Mouse (Mus musculus): ENCODE results near the gene Prep.

The Prep gene

GRCm38 (mm10) chr10:45066931-45067308 lies at the start of gene Prep:
Gene Prep (plus strand): TSS chr10:45067203.
- DNase-seq (ENCODE audit: low spot score), result peak; percentile 75

- no peak for DNase-seq (ENCODE audit: low spot score)
These were observed 49.7 kb upstream of the Prep start for GRCm38 (mm10) chr10:45017352-45017751.

- no peak for DNase-seq (ENCODE audit: low spot score)
These were observed 49.2 kb upstream of the Prep start for GRCm38 (mm10) chr10:45017851-45018250.

- DNase-seq (ENCODE audit: low spot score), result no peak
These were observed 47.6 kb upstream of the Prep start for GRCm38 (mm10) chr10:45019418-45019817.

DNA sequence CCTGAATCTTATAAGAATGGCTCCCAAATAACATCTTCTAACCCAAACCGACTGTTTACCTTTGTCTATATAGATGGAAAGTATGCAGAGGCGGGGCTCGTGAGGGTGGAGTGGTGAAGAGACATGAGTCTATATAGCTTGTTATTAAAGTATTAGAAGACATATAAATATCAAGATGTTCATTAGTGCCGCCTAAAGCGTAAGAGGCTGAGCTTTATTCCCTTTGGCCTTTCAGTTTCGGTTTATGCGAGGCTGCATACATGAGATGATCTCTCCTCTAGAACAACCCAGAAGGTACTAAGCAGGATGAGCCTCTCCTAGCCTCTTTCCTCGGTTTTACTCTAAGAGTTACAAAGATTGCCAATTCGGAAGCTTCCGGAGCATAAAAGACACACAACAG lies 47.2 kb upstream of the Prep start:
- DNase-seq (ENCODE audit: low spot score), result no peak

GRCm38 (mm10) chr10:45020291-45020690 lies 46.7 kb upstream of the Prep start:
- DNase-seq (ENCODE audit: low spot score), result no peak

DNA sequence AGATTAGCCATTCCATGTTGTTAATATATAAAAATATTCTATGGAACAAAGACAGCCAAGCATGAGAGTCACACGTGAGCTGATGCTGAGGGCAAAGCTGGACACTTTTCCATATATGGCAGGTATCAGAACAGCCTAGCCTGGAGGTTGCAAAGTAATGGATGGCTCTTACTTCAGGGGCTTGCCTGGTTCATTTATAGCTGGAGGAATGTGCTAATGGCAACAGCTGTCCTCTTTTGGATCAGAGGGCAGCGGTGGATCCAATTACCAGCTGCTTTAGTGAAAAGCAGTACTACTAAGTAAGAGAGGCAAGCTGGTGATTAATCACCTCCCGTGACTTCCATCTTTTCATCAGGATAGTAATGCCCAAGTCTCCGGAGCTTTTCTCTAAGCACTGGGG lies 41.8 kb upstream of the Prep start:
- DNase-seq (ENCODE audit: low spot score), result no peak

GRCm38 (mm10) chr10:45026935-45027334 lies 40.1 kb upstream of the Prep start:
- DNase-seq (ENCODE audit: low spot score), result no peak

- peak; percentile 67 for DNase-seq (ENCODE audit: low spot score)
These were observed 21.6 kb upstream of the Prep start for GRCm38 (mm10) chr10:45045268-45045928.

DNA sequence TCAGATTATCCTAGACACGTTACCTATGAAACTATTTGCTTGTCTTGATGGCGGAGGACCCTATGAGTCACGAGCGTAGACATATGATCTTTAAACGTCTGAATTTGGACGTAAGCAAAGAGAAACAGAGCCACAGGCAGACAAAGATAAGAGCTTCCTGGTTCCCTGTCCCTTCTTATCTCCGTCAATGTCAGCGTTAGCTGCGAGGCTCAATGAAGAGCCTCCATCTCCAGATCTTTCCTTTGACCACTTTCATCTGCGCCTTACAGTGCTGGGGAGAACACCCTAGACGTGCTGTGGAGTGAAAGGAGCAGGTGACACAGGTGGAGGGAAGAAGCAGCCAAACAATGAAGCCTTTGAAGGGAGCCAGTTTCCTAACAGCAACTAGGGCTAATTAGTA lies 18.8 kb upstream of the Prep start:
- no peak for DNase-seq (ENCODE audit: low spot score)

DNA sequence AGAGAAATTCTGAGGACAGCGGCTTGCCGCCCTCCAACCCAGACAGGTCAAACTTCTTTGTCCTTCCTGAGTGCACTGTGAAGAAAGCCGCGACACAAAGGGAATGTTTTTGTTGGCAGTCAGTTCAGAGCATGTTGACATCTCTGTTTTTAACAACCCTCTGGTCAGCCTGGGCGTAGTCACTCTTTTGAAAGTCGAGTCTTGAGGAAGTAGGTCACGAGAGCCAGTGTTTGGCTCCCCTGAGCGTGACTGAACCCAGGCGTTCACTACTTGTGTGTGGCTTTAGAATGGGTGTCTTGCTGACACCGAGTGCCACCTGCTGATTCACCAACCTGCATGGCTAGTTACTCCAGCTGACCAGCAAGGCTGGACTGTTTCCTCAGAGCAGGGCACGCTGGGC lies 18.4 kb upstream of the Prep start:
- DNase-seq (ENCODE audit: low spot score), result no peak

GRCm38 (mm10) chr10:45051125-45051744 lies 15.8 kb upstream of the Prep start:
- DNase-seq (ENCODE audit: low spot score), result peak; percentile 74

DNA sequence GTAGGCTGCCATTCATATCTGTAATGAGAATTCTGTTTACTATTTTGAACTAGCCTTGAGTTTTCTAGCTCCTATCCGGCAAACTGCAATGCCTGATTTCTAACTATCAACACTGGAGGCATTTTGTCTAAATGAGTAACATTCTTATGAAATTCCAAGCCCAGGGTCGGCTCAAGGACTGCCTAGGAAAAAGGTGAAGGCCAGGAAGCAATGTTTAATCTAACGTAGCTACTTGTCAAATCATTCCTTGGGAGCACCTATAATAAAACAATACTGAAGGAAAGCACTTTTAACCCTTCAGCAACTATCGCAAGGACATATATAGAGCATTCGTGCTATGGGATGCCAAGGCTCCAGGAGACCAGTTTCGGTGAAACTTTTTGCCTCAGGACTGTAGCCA lies 8.6 kb upstream of the Prep start:
- DNase-seq (ENCODE audit: low spot score), result no peak

DNA sequence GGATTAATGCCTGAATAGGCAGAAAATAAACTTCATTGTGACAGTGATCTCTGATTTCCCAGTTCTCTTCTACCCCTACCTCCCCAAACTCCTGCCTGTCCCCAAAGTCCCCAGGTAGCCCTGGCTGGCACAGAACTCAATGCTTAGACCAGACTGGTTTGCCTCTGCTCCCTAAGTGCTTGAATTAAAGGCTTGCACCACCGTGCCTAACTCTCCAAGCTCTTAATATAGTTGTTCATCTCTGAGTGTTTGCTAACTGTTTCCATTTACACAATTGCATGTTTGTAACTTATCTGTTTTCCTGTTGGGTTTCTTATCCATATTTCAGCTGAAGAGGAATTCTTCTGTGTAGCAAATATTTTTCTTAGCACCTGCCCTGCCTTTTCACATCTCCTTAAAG lies 6.2 kb upstream of the Prep start:
- no peak for DNase-seq (ENCODE audit: low spot score)

GRCm38 (mm10) chr10:45066131-45066930 lies 672 bp upstream of the Prep start:
- DNase-seq (ENCODE audit: low spot score), result peak; percentile 50

DNA sequence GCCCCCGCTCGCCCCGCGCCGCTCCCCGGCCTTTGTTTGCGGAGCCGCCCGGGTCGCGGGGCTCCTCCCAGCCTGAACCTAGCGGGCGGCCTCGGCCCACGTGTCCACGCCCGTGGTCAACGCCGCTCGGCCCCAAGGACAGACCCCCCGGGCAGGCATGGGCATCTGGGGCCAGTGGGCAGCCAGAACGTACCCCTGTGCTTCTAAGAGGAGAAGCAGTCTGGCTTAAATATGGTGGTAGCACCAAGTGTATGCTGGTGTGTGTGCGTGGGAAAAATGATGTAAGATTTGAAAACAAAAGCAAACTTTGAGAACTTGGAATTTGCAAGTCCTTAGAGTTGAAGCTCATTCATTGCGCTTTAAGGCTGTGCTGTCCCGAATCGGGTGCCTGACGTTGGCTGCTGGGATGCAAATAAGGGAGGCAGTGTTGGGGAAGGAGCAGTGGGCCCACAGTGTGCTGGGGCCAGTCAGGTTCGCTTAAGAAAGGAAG lies 478 bp downstream of the Prep start:
- DNase-seq (ENCODE audit: low spot score), result no peak

DNA sequence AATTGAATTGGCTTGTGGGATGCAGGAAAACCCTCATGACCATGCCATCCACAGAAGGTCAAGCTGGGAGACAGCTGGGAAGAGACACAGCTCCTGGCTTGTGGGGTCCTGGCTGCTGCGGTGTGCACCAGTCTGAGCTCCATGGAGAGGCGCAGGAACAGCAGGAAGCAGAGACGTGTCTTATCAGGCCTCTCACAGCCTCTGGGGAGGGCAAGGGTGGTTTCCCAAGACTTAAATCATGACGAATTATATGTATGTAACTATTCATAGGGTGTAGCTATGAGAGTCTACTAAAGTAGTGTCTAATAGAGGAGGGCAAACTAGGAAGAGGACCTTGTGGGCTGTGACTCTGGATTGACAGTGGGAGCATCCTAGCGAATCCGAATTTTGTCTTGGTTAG lies 2.6 kb downstream of the Prep start:
- peak; percentile 47 for DNase-seq (ENCODE audit: low spot score)

GRCm38 (mm10) chr10:45070362-45070761 lies 3.4 kb downstream of the Prep start:
- no peak for DNase-seq (ENCODE audit: low spot score)

DNA sequence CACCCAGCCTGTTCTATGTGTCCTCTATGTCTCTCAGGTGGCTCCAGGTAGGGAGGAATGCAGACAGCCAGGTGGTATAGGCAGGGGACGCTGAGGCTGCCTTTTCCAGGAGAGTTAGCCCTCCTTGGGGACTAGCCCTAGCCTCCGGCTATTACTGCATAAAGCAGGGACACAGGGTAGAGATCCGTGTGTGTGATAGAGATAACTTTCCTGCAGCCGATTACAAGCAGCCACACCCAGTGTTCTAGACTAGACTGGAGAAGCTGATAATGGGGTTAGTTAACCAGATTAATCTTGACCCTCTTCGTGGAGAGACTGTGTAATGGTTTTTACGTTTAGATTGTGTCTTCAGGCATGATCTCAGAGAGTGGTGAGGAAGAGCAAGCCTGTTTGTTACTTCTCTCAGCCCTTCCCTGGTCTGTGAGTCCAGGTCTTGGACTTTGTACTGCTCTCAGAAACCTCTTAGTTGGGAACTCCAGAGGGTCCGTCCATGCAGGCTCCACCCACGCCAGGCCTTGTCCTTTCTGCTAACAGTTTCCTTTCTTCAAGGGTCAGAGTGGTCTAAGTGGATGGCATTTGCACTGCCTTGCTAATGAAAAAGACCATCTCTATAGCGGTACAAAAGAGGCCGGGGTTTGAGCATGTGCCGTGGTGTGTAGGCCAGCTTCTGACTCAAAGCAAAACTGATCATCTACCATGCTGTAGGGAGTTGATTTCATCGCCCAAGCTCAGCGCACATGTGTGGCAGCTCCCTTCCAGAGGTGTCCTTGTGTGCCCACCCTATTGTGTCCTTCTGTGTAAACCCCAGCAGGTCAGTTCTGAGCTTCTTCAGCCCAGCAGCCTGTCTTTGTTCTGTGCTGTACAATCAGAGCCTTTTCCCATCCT lies 4.2 kb downstream of the Prep start:
- DNase-seq (ENCODE audit: low spot score), result no peak

DNA sequence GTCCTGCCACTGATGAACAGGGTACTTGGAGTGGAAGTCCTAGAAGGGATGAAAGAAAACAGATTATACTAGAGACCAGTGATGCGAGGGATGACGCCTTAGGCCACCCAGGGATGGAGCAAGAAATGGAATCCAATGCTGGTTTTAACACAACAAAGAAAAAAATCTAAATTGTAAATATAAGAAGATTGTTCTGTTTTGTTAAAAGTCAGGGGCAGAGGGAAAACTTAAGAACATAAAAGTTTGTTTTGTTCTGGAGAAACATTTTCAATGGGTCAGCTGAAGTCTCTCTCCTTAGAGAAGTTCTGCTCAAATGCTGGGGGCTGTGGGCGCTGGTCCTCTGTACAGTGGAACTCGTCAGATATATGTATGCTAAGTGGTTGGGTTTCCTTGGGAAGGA lies 5.3 kb downstream of the Prep start:
- DNase-seq (ENCODE audit: low spot score), result no peak

GRCm38 (mm10) chr10:45074543-45074942 lies 7.5 kb downstream of the Prep start:
- DNase-seq (ENCODE audit: low spot score), result no peak

GRCm38 (mm10) chr10:45075491-45076051 lies 8.6 kb downstream of the Prep start:
- no peak for DNase-seq (ENCODE audit: low spot score)

Measured in c-Kit-positive CD71-positive TER-119-positive erythroid progenitor cells, embryonic 14.5 days (primary cell).